Mouse (Mus musculus) inflammation-experienced regulatory T-cells, adult 6 months (primary cell): ENCODE results near the gene Il1rl1. TPM values are rescaled to one million over a fixed set of nuclear protein-coding genes. Genes with fewer than 3 reads are reported as not detected.

Source experiments
- ATAC-seq: one replicate; pipeline ENCODE4 v1.8.0; 2017
- polyA plus RNA-seq, 3 experiments: library from polyadenylated mRNA; unstranded; fragments of 100-300 nt; shearing (Covaris generic); gene quantifications; one replicate each; pipeline ENCODE4 v1.2.1; 2017

Gene Il1rl1
- polyA plus RNA-seq: 10 to 100 TPM in 1 of 3 experiments, 1 to 10 TPM in 2; 4.7 to 11.5 (median 8.6) TPM

GRCm38 (mm10) chr1:40428910-40429675, at the start of gene Il1rl1:
TSS of gene Il1rl1 (plus strand) at chr1:40429570.
- ATAC-seq: no peak

GRCm38 (mm10) chr1:40380111-40380510, 49.3 kb upstream of the Il1rl1 start:
- peak; percentile 52 for ATAC-seq

- peak; percentile 61 for ATAC-seq
Observed at GRCm38 (mm10) chr1:40380990-40381389, 48.4 kb upstream of the Il1rl1 start.

GRCm38 (mm10) chr1:40382841-40383240, 46.5 kb upstream of the Il1rl1 start:
- ATAC-seq: peak; percentile 9

- no peak for ATAC-seq
Observed at GRCm38 (mm10) chr1:40384931-40385545, 44.3 kb upstream of the Il1rl1 start.

- no peak for ATAC-seq
Observed at GRCm38 (mm10) chr1:40391374-40391773, 38.0 kb upstream of the Il1rl1 start.

GRCm38 (mm10) chr1:40392535-40392934, 36.8 kb upstream of the Il1rl1 start:
- ATAC-seq: no peak

GRCm38 (mm10) chr1:40393214-40393613, 36.2 kb upstream of the Il1rl1 start:
- ATAC-seq: no peak

- peak; percentile 75 for ATAC-seq
Observed at GRCm38 (mm10) chr1:40399639-40400038, 29.7 kb upstream of the Il1rl1 start.

GRCm38 (mm10) chr1:40404682-40405081, 24.7 kb upstream of the Il1rl1 start:
- ATAC-seq: no peak

- ATAC-seq: no peak
Observed at GRCm38 (mm10) chr1:40409882-40410281, 19.5 kb upstream of the Il1rl1 start.

- ATAC-seq: peak; percentile 38
Observed at GRCm38 (mm10) chr1:40413039-40413438, 16.3 kb upstream of the Il1rl1 start.

- no peak for ATAC-seq
Observed at GRCm38 (mm10) chr1:40414276-40414675, 15.1 kb upstream of the Il1rl1 start.

- no peak for ATAC-seq
Observed at GRCm38 (mm10) chr1:40414863-40415656, 14.3 kb upstream of the Il1rl1 start.

GRCm38 (mm10) chr1:40417034-40417433, 12.3 kb upstream of the Il1rl1 start:
- no peak for ATAC-seq

- ATAC-seq: no peak
Observed at GRCm38 (mm10) chr1:40418512-40418911, 10.9 kb upstream of the Il1rl1 start.

- ATAC-seq: no peak
Observed at GRCm38 (mm10) chr1:40423892-40424291, 5.5 kb upstream of the Il1rl1 start.

GRCm38 (mm10) chr1:40427270-40427669, 2.1 kb upstream of the Il1rl1 start:
- no peak for ATAC-seq

GRCm38 (mm10) chr1:40427901-40428300, 1.5 kb upstream of the Il1rl1 start:
- no peak for ATAC-seq

GRCm38 (mm10) chr1:40430143-40430834, 919 bp downstream of the Il1rl1 start:
- no peak for ATAC-seq

GRCm38 (mm10) chr1:40432169-40432568, 2.8 kb downstream of the Il1rl1 start:
- no peak for ATAC-seq

GRCm38 (mm10) chr1:40435936-40436335, 6.6 kb downstream of the Il1rl1 start:
- no peak for ATAC-seq

GRCm38 (mm10) chr1:40437340-40437739, 8.0 kb downstream of the Il1rl1 start:
- no peak for ATAC-seq
